Mouse (Mus musculus): Measurements from ENCODE around the gene Ntrk3. TPM values are rescaled to one million over a fixed set of nuclear protein-coding genes. Genes with fewer than 3 reads are reported as not detected.

Ntrk3 gene
- polyA plus RNA-seq, 1 experiment from 2014 or later = 16.4 TPM

DNA sequence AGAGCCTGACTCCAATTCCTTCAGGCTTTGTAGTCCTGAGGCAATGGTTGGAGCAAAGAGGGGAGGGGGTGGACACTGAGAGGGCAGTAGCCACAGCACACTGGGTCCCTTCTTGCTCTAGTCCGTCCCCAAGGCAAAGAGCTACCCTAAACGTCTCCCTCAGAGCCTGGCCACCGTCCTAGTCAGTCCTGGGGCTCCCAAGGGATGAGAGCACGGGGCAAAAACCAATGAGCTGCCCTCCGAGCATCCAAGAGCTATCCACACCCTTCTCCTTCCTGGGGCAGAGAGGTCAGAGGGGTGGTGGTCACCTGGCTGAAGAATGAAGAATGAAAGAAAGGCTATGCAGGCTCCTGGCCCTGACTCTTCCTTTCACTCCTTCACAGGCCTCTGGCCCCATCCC is 161.6 kb downstream of the Ntrk3 start:
- WGBS = 28% methylated on average over 5 of the region's 5 CpGs
- no peak overlapping the region for H3K27ac ChIP-seq (ENCODE audit: low read depth, low read length)
- H3K27me3 ChIP-seq (replicated peaks; ENCODE audit: control insufficient read depth, insufficient read depth, low read length) = 0 out of 2 replicates have a peak, but pooled peaks cover 2% of the 10 kb centered on the region
- H3K9me3 ChIP-seq (replicated peaks; ENCODE audit: control insufficient read depth, low read length) = no peaks in the 10 kb centered on the region
- ATAC-seq (no peak), DNase-seq (ENCODE audit: low spot score) (no peak)
- peak overlapping the region; percentile 82 for H3K9ac ChIP-seq (ENCODE audit: low read length)
- peaks cover 26% of the 10 kb centered on the region for H3K4me1 ChIP-seq (ENCODE audit: control insufficient read depth, insufficient read depth, low read length)
- H3K4me2 ChIP-seq (ENCODE audit: low read length) = peak overlapping the region; percentile 87
- no peaks in the 10 kb centered on the region for H3K36me3 ChIP-seq (ENCODE audit: control insufficient read depth, insufficient read depth, low read length)
- peak overlapping the region; percentile 63 for H3K4me3 ChIP-seq (ENCODE audit: low read depth, low read length)

DNA sequence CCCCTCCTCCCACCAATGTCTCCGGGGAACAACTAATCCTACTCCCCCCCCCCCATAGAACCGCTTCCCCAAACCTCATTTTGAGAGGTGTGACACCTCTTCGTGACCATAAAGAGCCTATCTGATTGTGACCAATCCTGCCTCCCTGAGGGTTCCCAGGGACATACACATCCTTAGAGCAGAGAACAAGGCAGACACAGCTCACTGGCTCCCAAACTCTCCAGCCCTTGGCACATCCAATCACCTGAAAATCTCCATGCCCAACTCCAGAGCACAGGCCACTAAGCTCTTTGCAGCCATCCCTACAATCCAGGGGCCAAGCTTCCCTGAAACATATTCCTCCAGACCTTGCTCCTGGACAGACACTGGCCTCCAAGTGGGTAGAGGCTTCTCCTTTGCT is 162.3 kb downstream of the Ntrk3 start:
- DNase-seq (ENCODE audit: low spot score) (peak; percentile 17), ATAC-seq (no peak)
- 0 out of 2 replicates have a peak, but pooled peaks cover 2% of the 10 kb centered on the region for H3K27me3 ChIP-seq (replicated peaks; ENCODE audit: control insufficient read depth, insufficient read depth, low read length)
- no peaks in the 10 kb centered on the region for H3K9me3 ChIP-seq (replicated peaks; ENCODE audit: control insufficient read depth, low read length)
- peaks cover 26% of the 10 kb centered on the region for H3K4me1 ChIP-seq (ENCODE audit: control insufficient read depth, insufficient read depth, low read length)
- peak overlapping the region; percentile 82 for H3K9ac ChIP-seq (ENCODE audit: low read length)
- H3K4me3 ChIP-seq (ENCODE audit: low read depth, low read length) = peak overlapping the region; percentile 63
- no peak overlapping the region for H3K27ac ChIP-seq (ENCODE audit: low read depth, low read length)
- WGBS = 24% methylated on average over 3 of the region's 3 CpGs
- H3K4me2 ChIP-seq (ENCODE audit: low read length) = peak overlapping the region; percentile 87
- no peaks in the 10 kb centered on the region for H3K36me3 ChIP-seq (ENCODE audit: control insufficient read depth, insufficient read depth, low read length)

DNA sequence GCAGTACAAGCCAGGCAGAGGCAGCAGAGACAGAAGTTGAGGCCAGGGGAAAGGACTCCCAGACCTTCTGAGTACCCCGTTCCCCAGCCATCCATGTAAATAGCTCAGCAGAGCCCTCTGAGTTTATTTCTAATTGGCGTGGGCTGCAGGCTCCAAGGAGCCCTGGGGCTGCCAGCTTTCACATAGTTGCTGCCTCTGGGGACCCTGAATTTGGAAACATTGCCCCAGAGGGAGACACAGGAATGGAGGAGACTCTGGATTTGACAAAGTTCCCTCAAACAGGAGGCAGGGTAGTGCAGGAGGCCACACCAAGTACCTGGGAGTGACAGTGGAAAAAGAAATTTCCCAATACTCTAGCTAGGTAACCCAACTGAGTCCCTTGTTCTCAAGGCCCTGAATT is 166.6 kb downstream of the Ntrk3 start:
- peaks cover 21% of the 10 kb centered on the region for H3K4me1 ChIP-seq (ENCODE audit: control insufficient read depth, insufficient read depth, low read length)
- H3K36me3 ChIP-seq (ENCODE audit: control insufficient read depth, insufficient read depth, low read length) = no peaks in the 10 kb centered on the region
- no peak overlapping the region for H3K27ac ChIP-seq (ENCODE audit: low read depth, low read length)
- H3K9me3 ChIP-seq (replicated peaks; ENCODE audit: control insufficient read depth, low read length) = no peaks in the 10 kb centered on the region
- DNase-seq (ENCODE audit: low spot score) = no peak
- H3K4me3 ChIP-seq (ENCODE audit: low read depth, low read length) = no peak overlapping the region
- H3K9ac ChIP-seq (ENCODE audit: low read length) = no peak overlapping the region
- ATAC-seq = no peak
- WGBS = 79% methylated on average over 2 of the region's 2 CpGs
- no peak overlapping the region for H3K4me2 ChIP-seq (ENCODE audit: low read length)
- 0 out of 2 replicates have a peak, but pooled peaks cover 1% of the 10 kb centered on the region for H3K27me3 ChIP-seq (replicated peaks; ENCODE audit: control insufficient read depth, insufficient read depth, low read length)

DNA sequence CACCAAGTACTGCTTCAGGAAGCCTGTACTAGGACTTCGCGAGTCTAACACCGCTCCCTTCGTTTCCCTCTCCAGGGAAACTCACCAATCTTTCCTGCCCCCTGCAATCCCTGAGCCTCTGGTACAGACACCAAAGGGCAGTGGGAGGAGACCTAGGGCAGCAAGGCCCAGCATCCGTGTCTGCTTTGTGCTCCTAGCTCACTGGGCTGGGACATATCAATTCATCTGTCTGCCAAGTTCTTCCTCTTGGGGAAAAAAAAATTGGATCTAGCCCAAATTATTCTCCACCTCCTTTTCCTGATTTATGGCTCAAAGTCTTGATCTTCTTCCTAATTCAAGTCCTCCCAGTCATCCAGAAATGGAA is 168.6 kb downstream of the Ntrk3 start:
- H3K9ac ChIP-seq (ENCODE audit: low read length) = no peak overlapping the region; the same call in 1 of the 2 replicates
- DNase-seq (ENCODE audit: low spot score) (no peak), ATAC-seq (no peak; the same call in 1 of the 2 replicates)
- H3K27me3 ChIP-seq (replicated peaks; ENCODE audit: control insufficient read depth, insufficient read depth, low read length) = no peaks in the 10 kb centered on the region
- 13% methylated on average over 5 of the region's 5 CpGs for WGBS
- H3K4me2 ChIP-seq (ENCODE audit: low read length) = peak overlapping the region; percentile 41
- no peak overlapping the region for H3K27ac ChIP-seq (ENCODE audit: low read depth, low read length)
- peaks cover 8% of the 10 kb centered on the region; the same call in 1 of the 2 replicates for H3K4me1 ChIP-seq (ENCODE audit: control insufficient read depth, insufficient read depth, low read length)
- H3K36me3 ChIP-seq (ENCODE audit: control insufficient read depth, insufficient read depth, low read length) = no peaks in the 10 kb centered on the region
- H3K4me3 ChIP-seq (ENCODE audit: low read depth, low read length) = 0 out of 2 replicates have a peak overlapping the region, but pooled peaks have one; percentile 2
- no peaks in the 10 kb centered on the region for H3K9me3 ChIP-seq (replicated peaks; ENCODE audit: control insufficient read depth, low read length)

DNA sequence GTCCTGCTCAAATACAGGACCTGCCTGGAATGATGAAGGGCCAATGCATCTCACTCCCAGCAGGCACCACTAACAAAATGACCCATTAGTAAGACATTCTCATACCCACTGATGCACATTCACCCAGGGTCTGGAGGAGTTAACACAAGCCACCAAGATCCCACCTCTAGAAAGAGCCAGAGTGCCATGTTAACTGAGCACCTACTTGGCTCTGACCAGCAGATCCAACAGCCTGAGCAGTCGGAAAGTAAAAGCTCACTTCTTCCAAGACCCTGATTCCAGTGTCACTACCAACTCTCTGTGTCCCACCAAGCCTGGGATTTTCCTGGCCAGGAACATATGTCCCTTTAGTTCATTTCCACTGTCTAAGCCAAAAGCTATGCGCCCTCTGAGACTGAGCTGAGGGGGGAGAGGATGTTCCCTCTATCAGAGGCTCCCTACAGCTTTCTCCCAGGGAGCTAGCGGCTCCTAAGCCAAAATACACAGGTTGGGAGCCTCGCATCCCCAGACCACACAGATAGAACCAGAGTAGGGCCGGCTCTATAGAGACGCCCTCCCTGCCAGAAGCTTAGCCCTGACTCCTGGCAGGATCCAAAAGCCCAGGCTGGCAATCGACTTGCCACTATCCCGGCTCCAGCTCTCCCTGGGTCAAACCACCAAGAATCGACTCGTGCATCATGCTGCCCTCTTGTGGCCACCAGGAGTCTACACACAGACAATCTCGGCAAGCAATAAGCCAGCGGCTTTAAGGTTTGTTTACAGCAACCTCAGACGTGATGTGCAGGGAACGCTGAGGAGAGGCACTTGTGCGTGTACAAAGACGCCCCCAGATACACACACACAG is 169.2 kb downstream of the Ntrk3 start:
- peak; percentile 86 for DNase-seq (ENCODE audit: low spot score)
- Histone ChIP-seq H3K4me2 (ENCODE audit: low read length) (peak overlapping the region; percentile 41), H3K27me3 (replicated peaks; ENCODE audit: control insufficient read depth, insufficient read depth, low read length) (no peaks in the 10 kb centered on the region), H3K36me3 (ENCODE audit: control insufficient read depth, insufficient read depth, low read length) (no peaks in the 10 kb centered on the region), H3K9me3 (replicated peaks; ENCODE audit: control insufficient read depth, low read length) (no peaks in the 10 kb centered on the region), H3K27ac (ENCODE audit: low read depth, low read length) (no peak overlapping the region), H3K9ac (ENCODE audit: low read length) (no peak overlapping the region; the same call in 1 of the 2 replicates), H3K4me1 (ENCODE audit: control insufficient read depth, insufficient read depth, low read length) (peaks cover 8% of the 10 kb centered on the region; the same call in 1 of the 2 replicates), H3K4me3 (ENCODE audit: low read depth, low read length) (0 out of 2 replicates have a peak overlapping the region, but pooled peaks have one; percentile 2)
- WGBS = 16% methylated on average over 16 of the region's 16 CpGs
- ATAC-seq = peak; percentile 66

DNA sequence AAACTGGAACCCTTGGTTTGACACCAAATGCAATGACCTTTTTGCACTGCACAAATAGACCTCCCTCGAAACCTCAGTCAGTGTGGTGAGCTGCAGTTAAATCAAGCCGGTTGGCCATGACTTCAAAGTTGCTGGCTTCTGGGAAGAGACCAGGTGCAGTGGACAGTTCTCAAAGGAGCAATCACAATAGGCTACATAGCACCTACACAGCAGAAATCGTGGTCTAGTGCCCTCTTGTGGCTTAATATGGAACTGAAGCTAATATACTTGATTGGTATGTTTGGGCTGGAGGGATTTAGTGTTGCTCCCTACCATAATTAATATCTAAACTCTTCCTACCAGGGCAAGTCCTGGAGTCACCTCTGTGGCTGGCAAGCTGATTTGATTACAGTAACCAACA is 171.2 kb downstream of the Ntrk3 start:
- no peak for ATAC-seq
- H3K4me3 ChIP-seq (ENCODE audit: low read depth, low read length) = no peak overlapping the region
- H3K9ac ChIP-seq (ENCODE audit: low read length) = no peak overlapping the region
- peak; percentile 51 for DNase-seq (ENCODE audit: low spot score)
- 55% methylated on average over 3 of the region's 3 CpGs for WGBS
- no peak overlapping the region for H3K4me2 ChIP-seq (ENCODE audit: low read length)
- H3K27me3 ChIP-seq (replicated peaks; ENCODE audit: control insufficient read depth, insufficient read depth, low read length) = no peaks in the 10 kb centered on the region
- no peaks in the 10 kb centered on the region for H3K36me3 ChIP-seq (ENCODE audit: control insufficient read depth, insufficient read depth, low read length)
- no peaks in the 10 kb centered on the region for H3K9me3 ChIP-seq (replicated peaks; ENCODE audit: control insufficient read depth, low read length)
- peaks cover 8% of the 10 kb centered on the region; the same call in 1 of the 2 replicates for H3K4me1 ChIP-seq (ENCODE audit: control insufficient read depth, insufficient read depth, low read length)
- H3K27ac ChIP-seq (ENCODE audit: low read depth, low read length) = no peak overlapping the region

DNA sequence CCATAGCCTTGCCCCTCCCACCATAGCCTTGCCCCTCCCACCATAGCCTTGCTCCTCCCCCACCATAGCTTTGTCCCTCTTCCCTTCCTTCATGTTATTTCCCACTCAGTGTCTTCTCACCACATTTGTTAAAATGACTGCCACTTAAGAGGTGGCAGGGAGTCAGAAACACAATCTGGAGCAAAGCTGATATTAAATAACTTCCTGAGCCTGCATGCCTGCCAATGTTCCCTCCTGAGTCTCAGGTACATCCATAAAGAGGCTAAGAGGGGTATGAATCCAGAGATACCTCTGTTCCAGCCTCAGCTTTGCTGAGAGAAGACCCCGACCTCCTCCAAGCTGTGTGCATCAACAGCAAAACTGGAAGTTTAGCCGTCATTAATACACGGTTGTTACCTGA is 172.4 kb downstream of the Ntrk3 start:
- DNase-seq (ENCODE audit: low spot score) = no peak
- 91% methylated on average over 3 of the region's 3 CpGs for WGBS
- no peak overlapping the region for H3K27ac ChIP-seq (ENCODE audit: low read depth, low read length)
- peaks cover 8% of the 10 kb centered on the region; the same call in 1 of the 2 replicates for H3K4me1 ChIP-seq (ENCODE audit: control insufficient read depth, insufficient read depth, low read length)
- no peaks in the 10 kb centered on the region for H3K36me3 ChIP-seq (ENCODE audit: control insufficient read depth, insufficient read depth, low read length)
- H3K9ac ChIP-seq (ENCODE audit: low read length) = no peak overlapping the region
- no peaks in the 10 kb centered on the region for H3K27me3 ChIP-seq (replicated peaks; ENCODE audit: control insufficient read depth, insufficient read depth, low read length)
- no peak overlapping the region for H3K4me2 ChIP-seq (ENCODE audit: low read length)
- H3K9me3 ChIP-seq (replicated peaks; ENCODE audit: control insufficient read depth, low read length) = no peaks in the 10 kb centered on the region
- ATAC-seq = no peak
- no peak overlapping the region for H3K4me3 ChIP-seq (ENCODE audit: low read depth, low read length)

DNA sequence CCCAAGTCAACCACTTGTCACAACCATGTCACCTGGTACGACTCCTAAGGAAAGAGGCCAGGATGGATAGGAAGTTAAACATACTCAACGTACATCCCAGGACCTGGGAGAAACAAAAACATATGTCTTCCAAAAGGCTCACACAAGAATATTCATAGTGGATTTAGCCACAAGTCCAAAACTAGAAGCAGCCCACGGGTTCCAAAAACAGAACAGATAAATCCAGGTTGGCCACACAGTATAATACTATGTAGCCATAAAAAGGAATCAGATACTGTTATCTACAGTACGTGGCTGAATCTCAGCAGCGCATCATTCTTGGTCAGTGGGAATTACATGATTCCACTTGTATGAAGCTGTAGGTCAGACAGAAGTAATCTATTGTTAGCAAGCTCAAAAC is 179.3 kb downstream of the Ntrk3 start:
- Histone ChIP-seq H3K4me1 (ENCODE audit: control insufficient read depth, insufficient read depth, low read length) (no peaks in the 10 kb centered on the region), H3K4me2 (ENCODE audit: low read length) (no peak overlapping the region), H3K9me3 (replicated peaks; ENCODE audit: control insufficient read depth, low read length) (no peaks in the 10 kb centered on the region), H3K36me3 (ENCODE audit: control insufficient read depth, insufficient read depth, low read length) (no peaks in the 10 kb centered on the region), H3K9ac (ENCODE audit: low read length) (no peak overlapping the region), H3K27me3 (replicated peaks; ENCODE audit: control insufficient read depth, insufficient read depth, low read length) (no peaks in the 10 kb centered on the region), H3K4me3 (ENCODE audit: low read depth, low read length) (no peak overlapping the region), H3K27ac (ENCODE audit: low read depth, low read length) (no peak overlapping the region)
- ATAC-seq (no peak), DNase-seq (ENCODE audit: low spot score) (no peak)
- 94% methylated on average over 5 of the region's 5 CpGs for WGBS

DNA sequence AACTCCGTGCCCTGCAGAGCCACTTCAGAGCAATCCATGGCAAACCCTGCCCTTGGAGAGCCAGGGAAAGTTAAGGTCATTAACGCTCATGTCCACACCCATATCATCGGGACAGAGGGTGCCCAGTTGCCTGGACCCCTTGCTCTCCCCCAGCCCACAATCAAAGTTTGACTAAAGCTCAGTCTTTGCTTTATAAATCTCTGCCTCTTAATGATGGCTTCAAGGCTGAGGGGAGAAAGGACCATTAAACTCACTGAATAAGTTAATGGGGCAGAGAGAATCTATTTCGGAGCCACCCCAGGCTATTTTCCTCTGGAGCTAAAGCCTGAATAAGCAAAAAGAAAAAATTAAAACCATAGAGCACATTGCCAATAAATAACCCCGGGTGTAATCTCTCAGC is 182.3 kb downstream of the Ntrk3 start:
- no peak for DNase-seq (ENCODE audit: low spot score)
- no peak overlapping the region for H3K4me3 ChIP-seq (ENCODE audit: low read depth, low read length)

More for the DNA sequence above, 182.3 kb downstream of the Ntrk3 start:
- Histone ChIP-seq H3K36me3 (ENCODE audit: control insufficient read depth, insufficient read depth, low read length) (no peaks in the 10 kb centered on the region), H3K27ac (ENCODE audit: low read depth, low read length) (no peak overlapping the region), H3K27me3 (replicated peaks; ENCODE audit: control insufficient read depth, insufficient read depth, low read length) (no peaks in the 10 kb centered on the region), H3K4me1 (ENCODE audit: control insufficient read depth, insufficient read depth, low read length) (no peaks in the 10 kb centered on the region), H3K4me2 (ENCODE audit: low read length) (no peak overlapping the region), H3K9me3 (replicated peaks; ENCODE audit: control insufficient read depth, low read length) (no peaks in the 10 kb centered on the region), H3K9ac (ENCODE audit: low read length) (no peak overlapping the region)
- WGBS = 75% methylated on average over 5 of the region's 5 CpGs
- no peak for ATAC-seq
